Mouse (Mus musculus) gastrocnemius, postnatal 25 days (tissue): ENCODE results near the gene Srrm2. TPM values are rescaled to one million over a fixed set of nuclear protein-coding genes. Genes with fewer than 3 reads are reported as not detected.
A peak's percentile ranks its signal among the peaks of the same experiment; 100 is the strongest.
"Not testable (repeated sequence)": the region's sequence is repeated elsewhere in the genome, so short reads cannot be mapped to it uniquely, and the experiment has no call there.

Experiments used
- DNase-seq: peaks from one replicate; pipeline ENCODE4 v3.0.0; 2022
- total RNA-seq, 2 experiments: library from RNA; stranded (reverse); gene quantifications; 1 replicate in 1 of 2; 2 replicates in 1 of 2; pipeline ENCODE4 v1.2.3; 2021

Srrm2 gene
- total RNA-seq, 2 experiments from 2014 or later = 157 to 160 TPM

GRCm38 (mm10) chr17:23770493-23770892 lies 19.8 kb upstream of the Srrm2 start:
- no peak for DNase-seq

GRCm38 (mm10) chr17:23770896-23771283 lies 19.4 kb upstream of the Srrm2 start:
- DNase-seq = no peak

- DNase-seq = peak; percentile 97
Measured at GRCm38 (mm10) chr17:23771284-23772218, 18.8 kb upstream of the Srrm2 start, which contains the start of gene Flywch1. Gene Flywch1 (minus strand): TSS chr17:23771602.

GRCm38 (mm10) chr17:23772219-23772556 lies 18.1 kb upstream of the Srrm2 start:
- not testable (repeated sequence) for DNase-seq

- DNase-seq = no peak
Measured at GRCm38 (mm10) chr17:23773676-23774075, 16.7 kb upstream of the Srrm2 start.

GRCm38 (mm10) chr17:23774090-23774489 lies 16.2 kb upstream of the Srrm2 start:
- peak; percentile 63 for DNase-seq

GRCm38 (mm10) chr17:23776216-23776615 lies 14.1 kb upstream of the Srrm2 start:
- DNase-seq = no peak

- no peak for DNase-seq
Measured at GRCm38 (mm10) chr17:23777141-23777540, 13.2 kb upstream of the Srrm2 start.

GRCm38 (mm10) chr17:23778447-23778846 lies 11.9 kb upstream of the Srrm2 start:
- DNase-seq = no peak

GRCm38 (mm10) chr17:23783352-23783751 lies 7.0 kb upstream of the Srrm2 start:
- DNase-seq = no peak

- DNase-seq = peak; percentile 40
Measured at GRCm38 (mm10) chr17:23785561-23786471, 4.5 kb upstream of the Srrm2 start, which contains the start of gene Flywch2. Gene Flywch2 (minus strand): TSS chr17:23786081.

- DNase-seq = no peak
Measured at GRCm38 (mm10) chr17:23786510-23786931, 3.8 kb upstream of the Srrm2 start.

- DNase-seq = no peak
Measured at GRCm38 (mm10) chr17:23788973-23789372, 1.4 kb upstream of the Srrm2 start.

GRCm38 (mm10) chr17:23789749-23790268 lies 523 bp upstream of the Srrm2 start:
- no peak for DNase-seq

GRCm38 (mm10) chr17:23791079-23791357 lies 686 bp downstream of the Srrm2 start:
- DNase-seq = no peak

- no peak for DNase-seq
Measured at GRCm38 (mm10) chr17:23795323-23795722, 5.0 kb downstream of the Srrm2 start.

GRCm38 (mm10) chr17:23797316-23797715 lies 7.0 kb downstream of the Srrm2 start:
- DNase-seq = no peak

GRCm38 (mm10) chr17:23801627-23802026 lies 11.3 kb downstream of the Srrm2 start:
- no peak for DNase-seq

- DNase-seq = peak; percentile 99
Measured at GRCm38 (mm10) chr17:23802746-23803365, 12.5 kb downstream of the Srrm2 start.

- DNase-seq = peak; percentile 56
Measured at GRCm38 (mm10) chr17:23803366-23804041, 13.2 kb downstream of the Srrm2 start.

GRCm38 (mm10) chr17:23804426-23805085 lies 14.2 kb downstream of the Srrm2 start:
- DNase-seq = no peak
